Mouse (Mus musculus): ENCODE measurements around the gene Lpgat1. TPM values are rescaled to one million over a fixed set of nuclear protein-coding genes. Genes with fewer than 3 reads are reported as not detected.

Gene Lpgat1
- polyA plus RNA-seq, 1 experiment from 2014 or later, result 47.8 TPM

DNA sequence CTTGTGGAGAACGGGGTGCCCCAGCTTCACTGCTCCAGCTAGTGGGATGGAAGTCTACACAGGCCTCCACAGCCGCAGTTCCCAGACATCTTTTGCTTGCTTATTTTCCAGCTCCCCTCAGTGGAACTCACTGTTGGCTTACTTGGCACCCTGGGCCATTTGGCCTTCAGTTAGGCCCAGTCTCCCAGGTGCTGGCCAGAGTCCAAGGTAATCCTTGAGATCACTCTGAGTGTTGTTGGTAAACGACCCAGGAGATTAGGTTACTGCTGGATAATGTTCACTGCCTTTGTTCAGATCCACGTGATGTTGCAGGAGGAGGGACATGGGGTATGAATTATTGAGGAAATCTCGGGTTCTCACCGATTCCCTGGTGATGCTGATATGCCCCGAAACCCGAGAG, 75.4 kb downstream of the Lpgat1 start:
- Histone ChIP-seq H3K36me3 (no peaks in the 10 kb centered on the region), H3K27me3 (no peaks in the 10 kb centered on the region), H3K4me3 (no peak overlapping the region), H3K9me3 (replicated peaks) (peaks cover 7% of the 10 kb centered on the region; the same call in 1 of the 2 replicates), H3K4me1 (no peaks in the 10 kb centered on the region), H3K4me2 (replicated peaks) (no peak overlapping the region), H3K27ac (no peak overlapping the region), H3K9ac (no peak overlapping the region)
- ATAC-seq (ENCODE audit: low FRiP score), result no peak
- WGBS, result 83% methylated on average over 8 of the region's 8 CpGs

DNA sequence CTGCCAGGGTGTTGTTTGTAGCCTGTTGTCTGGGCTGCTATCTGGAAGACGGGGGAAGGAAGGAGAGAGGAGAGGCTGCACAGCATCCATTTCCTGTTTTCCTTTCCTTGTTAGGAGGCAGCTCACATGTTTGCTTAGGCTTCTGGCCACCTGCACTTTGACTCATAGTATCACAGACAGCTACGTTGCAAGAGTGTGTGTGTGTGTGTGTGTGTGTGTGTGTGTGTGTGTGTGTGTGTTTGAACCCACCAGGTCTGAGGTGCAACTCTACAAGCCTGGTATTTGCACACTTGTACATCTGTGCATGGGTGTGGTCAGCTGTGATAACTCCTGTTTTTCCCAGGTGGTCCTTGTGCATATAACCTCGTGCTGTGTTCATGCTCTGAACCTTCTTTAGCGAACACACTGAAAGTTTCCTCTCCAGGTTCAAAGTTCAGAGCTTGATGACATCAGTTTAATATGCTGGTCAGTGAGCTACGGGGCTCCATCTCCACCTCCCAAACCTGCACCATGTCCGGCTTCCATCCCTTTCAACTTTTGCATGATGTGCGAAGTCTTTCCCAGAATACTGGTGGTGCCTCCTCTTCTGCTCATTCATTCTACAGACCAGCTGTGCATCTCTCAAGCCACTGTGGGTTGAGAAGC, 76.4 kb downstream of the Lpgat1 start:
- no peaks in the 10 kb centered on the region for H3K36me3 ChIP-seq
- WGBS, result 81% methylated on average over 7 of the region's 7 CpGs
- peaks cover 3% of the 10 kb centered on the region; the same call in 1 of the 2 replicates for H3K9me3 ChIP-seq (replicated peaks)
- no peak overlapping the region for H3K4me2 ChIP-seq (replicated peaks)
- H3K4me3 ChIP-seq, result no peak overlapping the region
- H3K27ac ChIP-seq, result no peak overlapping the region
- H3K4me1 ChIP-seq, result no peaks in the 10 kb centered on the region
- no peaks in the 10 kb centered on the region for H3K27me3 ChIP-seq
- no peak overlapping the region for H3K9ac ChIP-seq
- ATAC-seq (ENCODE audit: low FRiP score), result no peak

- Histone ChIP-seq H3K36me3 (no peaks in the 10 kb centered on the region), H3K9me3 (replicated peaks) (no peaks in the 10 kb centered on the region), H3K4me1 (no peaks in the 10 kb centered on the region), H3K4me2 (replicated peaks) (no peak overlapping the region), H3K27ac (no peak overlapping the region), H3K9ac (no peak overlapping the region), H3K4me3 (no peak overlapping the region), H3K27me3 (no peaks in the 10 kb centered on the region)
- WGBS, result 91% methylated on average over 4 of the region's 4 CpGs
- ATAC-seq (ENCODE audit: low FRiP score), result no peak
Measured at GRCm38 (mm10) chr1:191796238-191796896, 78.7 kb downstream of the Lpgat1 start.

DNA sequence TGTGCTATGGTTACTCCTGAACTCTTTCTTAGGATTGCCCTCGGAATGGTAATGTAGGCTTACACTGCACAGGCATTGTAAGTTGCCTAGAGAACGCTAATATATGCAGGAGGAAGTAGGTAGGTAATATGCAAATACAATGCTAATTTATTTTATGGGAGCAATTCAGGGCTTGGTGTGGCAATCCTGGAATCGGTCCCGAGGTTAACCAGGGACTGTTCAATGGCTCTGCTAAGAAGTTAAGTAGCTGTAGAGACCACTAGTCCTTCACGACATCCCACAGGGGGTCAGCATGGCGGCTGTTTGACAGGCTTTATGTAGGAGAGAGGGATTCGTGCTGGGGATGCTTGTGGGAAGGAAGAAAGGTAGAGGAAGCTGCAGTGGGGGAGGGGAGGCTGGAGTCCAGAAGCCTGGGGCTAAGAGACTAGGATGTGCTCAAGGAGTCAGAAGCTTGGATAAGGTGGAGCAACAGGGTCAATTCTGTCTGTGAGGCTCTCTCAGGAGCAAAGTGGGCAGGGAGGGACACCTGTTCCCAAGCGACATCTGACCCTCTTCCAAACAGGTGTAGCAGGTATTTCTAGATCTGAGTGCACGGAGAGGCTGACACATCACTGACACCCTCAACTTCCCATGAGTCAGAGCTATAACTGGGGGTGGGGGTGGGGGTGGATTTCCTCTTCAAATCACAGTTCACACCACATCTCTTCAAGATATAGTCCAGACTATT, 84.6 kb downstream of the Lpgat1 start:
- ATAC-seq (ENCODE audit: low FRiP score), result no peak
- Histone ChIP-seq H3K27ac (no peak overlapping the region), H3K36me3 (no peaks in the 10 kb centered on the region)

DNA sequence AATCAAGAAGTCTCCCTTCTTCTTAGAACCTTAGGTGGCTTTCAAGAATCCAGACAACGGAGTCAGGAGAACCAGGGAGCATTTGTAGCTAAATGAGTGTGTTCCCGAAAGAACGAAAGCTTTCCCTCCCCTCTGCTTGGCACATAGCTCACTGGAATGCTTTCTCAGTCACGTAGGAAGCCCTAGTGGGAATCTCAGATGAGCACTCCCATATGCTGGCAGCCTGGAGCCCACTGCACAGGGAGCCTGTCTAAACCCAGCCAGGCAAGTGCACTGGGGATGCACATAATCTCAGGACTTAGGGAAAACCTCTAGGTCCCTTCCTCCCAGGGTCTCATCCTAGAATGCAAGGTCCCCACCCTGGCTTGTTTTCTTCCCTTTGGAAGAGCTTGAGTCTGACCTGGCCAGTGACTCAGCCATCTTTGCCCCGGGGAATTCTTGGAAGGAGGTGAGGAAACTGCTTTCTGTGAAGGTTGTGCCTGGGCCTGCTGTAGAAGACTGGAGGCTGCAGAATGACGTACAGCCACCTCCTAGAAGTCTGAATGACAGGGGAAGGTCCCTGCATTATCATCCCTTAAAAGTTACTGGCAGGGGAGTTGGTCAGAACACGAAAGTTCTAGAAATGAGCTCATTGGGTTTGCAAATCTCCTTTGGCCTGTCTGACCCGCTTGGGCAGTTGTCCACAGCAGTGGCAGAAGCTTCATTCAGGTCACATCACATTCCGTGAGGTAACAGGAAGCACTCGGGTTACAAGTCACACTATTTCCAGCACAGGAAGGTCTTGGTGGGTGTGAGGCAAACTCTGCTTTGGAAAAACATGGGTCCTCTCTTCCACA, 85.4 kb downstream of the Lpgat1 start:
- 77% methylated on average over 10 of the region's 10 CpGs for WGBS

More for the DNA sequence above, 84.6 kb downstream of the Lpgat1 start:
- H3K4me3 ChIP-seq, result no peak overlapping the region
- H3K9me3 ChIP-seq (replicated peaks), result 0 out of 2 replicates have a peak, but pooled peaks cover 3% of the 10 kb centered on the region
- H3K9ac ChIP-seq, result no peak overlapping the region
- H3K4me1 ChIP-seq, result no peaks in the 10 kb centered on the region
- H3K27me3 ChIP-seq, result no peaks in the 10 kb centered on the region
- no peak overlapping the region for H3K4me2 ChIP-seq (replicated peaks)
- WGBS, result 69% methylated on average over 9 of the region's 9 CpGs

GRCm38 (mm10) chr1:191804747-191805146, 87.1 kb downstream of the Lpgat1 start:
- 64% methylated on average over 5 of the region's 5 CpGs for WGBS
- no peak overlapping the region for H3K4me3 ChIP-seq
- no peak overlapping the region for H3K4me2 ChIP-seq (replicated peaks)
- no peak overlapping the region for H3K27ac ChIP-seq
- no peaks in the 10 kb centered on the region for H3K36me3 ChIP-seq
- H3K9ac ChIP-seq, result no peak overlapping the region
- H3K4me1 ChIP-seq, result no peaks in the 10 kb centered on the region
- 0 out of 2 replicates have a peak, but pooled peaks cover 3% of the 10 kb centered on the region for H3K9me3 ChIP-seq (replicated peaks)
- ATAC-seq (ENCODE audit: low FRiP score), result no peak
- no peaks in the 10 kb centered on the region for H3K27me3 ChIP-seq

More for the DNA sequence above, 85.4 kb downstream of the Lpgat1 start:
- Histone ChIP-seq H3K4me2 (replicated peaks) (no peak overlapping the region), H3K27me3 (no peaks in the 10 kb centered on the region), H3K4me1 (no peaks in the 10 kb centered on the region), H3K4me3 (no peak overlapping the region), H3K9me3 (replicated peaks) (0 out of 2 replicates have a peak, but pooled peaks cover 3% of the 10 kb centered on the region), H3K27ac (no peak overlapping the region), H3K36me3 (no peaks in the 10 kb centered on the region), H3K9ac (no peak overlapping the region)
- ATAC-seq (ENCODE audit: low FRiP score), result no peak

DNA sequence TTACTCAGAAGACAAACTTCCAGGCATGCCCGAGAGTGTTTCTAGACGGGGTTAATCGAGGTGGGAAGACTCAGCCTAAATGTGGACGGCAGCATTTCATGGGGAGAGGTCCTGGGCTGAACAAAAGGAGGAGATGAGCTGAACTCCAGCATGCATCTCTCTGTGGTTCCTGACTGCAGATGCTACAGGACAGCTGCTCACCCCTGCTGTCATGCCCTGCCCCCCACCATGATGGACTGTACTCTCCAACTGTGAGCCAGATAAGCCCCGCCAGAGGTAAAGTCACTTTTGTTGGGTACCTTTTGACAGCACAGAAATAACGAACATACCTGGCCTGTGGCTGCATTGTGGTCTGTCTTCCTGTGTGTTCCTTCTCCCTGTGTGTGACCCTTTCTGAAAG, 88.2 kb downstream of the Lpgat1 start:
- 75% methylated on average over 6 of the region's 6 CpGs for WGBS

GRCm38 (mm10) chr1:191806740-191807139, 89.1 kb downstream of the Lpgat1 start:
- H3K27me3 ChIP-seq, result no peaks in the 10 kb centered on the region
- H3K9me3 ChIP-seq (replicated peaks), result 0 out of 2 replicates have a peak, but pooled peaks cover 3% of the 10 kb centered on the region
- no peaks in the 10 kb centered on the region for H3K4me1 ChIP-seq
- H3K4me3 ChIP-seq, result no peak overlapping the region
- no peak overlapping the region for H3K9ac ChIP-seq
- no peak overlapping the region for H3K4me2 ChIP-seq (replicated peaks)
- no peaks in the 10 kb centered on the region for H3K36me3 ChIP-seq
- 93% methylated on average over 4 of the region's 4 CpGs for WGBS
- H3K27ac ChIP-seq, result no peak overlapping the region
- no peak for ATAC-seq (ENCODE audit: low FRiP score)

More for the DNA sequence above, 88.2 kb downstream of the Lpgat1 start:
- H3K4me3 ChIP-seq, result no peak overlapping the region
- H3K4me2 ChIP-seq (replicated peaks), result no peak overlapping the region
- H3K27me3 ChIP-seq, result no peaks in the 10 kb centered on the region
- H3K9ac ChIP-seq, result no peak overlapping the region
- ATAC-seq (ENCODE audit: low FRiP score), result no peak
- H3K27ac ChIP-seq, result no peak overlapping the region
- 0 out of 2 replicates have a peak, but pooled peaks cover 3% of the 10 kb centered on the region for H3K9me3 ChIP-seq (replicated peaks)
- no peaks in the 10 kb centered on the region for H3K36me3 ChIP-seq
- no peaks in the 10 kb centered on the region for H3K4me1 ChIP-seq

- Histone ChIP-seq H3K27me3 (no peaks in the 10 kb centered on the region), H3K36me3 (no peaks in the 10 kb centered on the region), H3K4me2 (replicated peaks) (no peak overlapping the region), H3K27ac (no peak overlapping the region), H3K4me3 (no peak overlapping the region), H3K4me1 (no peaks in the 10 kb centered on the region), H3K9me3 (replicated peaks) (0 out of 2 replicates have a peak, but pooled peaks cover 3% of the 10 kb centered on the region), H3K9ac (no peak overlapping the region)
- WGBS, result 92% methylated on average over 7 of the region's 7 CpGs
- no peak for ATAC-seq (ENCODE audit: low FRiP score)
Measured at GRCm38 (mm10) chr1:191807979-191808378, 90.3 kb downstream of the Lpgat1 start.

- H3K9me3 ChIP-seq (replicated peaks), result 0 out of 2 replicates have a peak, but pooled peaks cover 3% of the 10 kb centered on the region
- H3K4me3 ChIP-seq, result no peak overlapping the region
- H3K27me3 ChIP-seq, result no peaks in the 10 kb centered on the region
- H3K4me2 ChIP-seq (replicated peaks), result no peak overlapping the region
- no peaks in the 10 kb centered on the region for H3K4me1 ChIP-seq
- no peak overlapping the region for H3K9ac ChIP-seq
- H3K27ac ChIP-seq, result no peak overlapping the region
- no peak for ATAC-seq (ENCODE audit: low FRiP score)
- WGBS, result 75% methylated on average over 12 of the region's 12 CpGs
- H3K36me3 ChIP-seq, result no peaks in the 10 kb centered on the region
Measured at GRCm38 (mm10) chr1:191808688-191809223, 91.1 kb downstream of the Lpgat1 start.

GRCm38 (mm10) chr1:191811774-191812173, 94.1 kb downstream of the Lpgat1 start:
- Histone ChIP-seq H3K4me3 (no peak overlapping the region), H3K9me3 (replicated peaks) (0 out of 2 replicates have a peak, but pooled peaks cover 2% of the 10 kb centered on the region), H3K9ac (no peak overlapping the region), H3K4me2 (replicated peaks) (no peak overlapping the region), H3K36me3 (no peaks in the 10 kb centered on the region), H3K4me1 (no peaks in the 10 kb centered on the region), H3K27me3 (no peaks in the 10 kb centered on the region), H3K27ac (no peak overlapping the region)
- 88% methylated on average over 12 of the region's 12 CpGs for WGBS
- ATAC-seq (ENCODE audit: low FRiP score), result no peak

Data from hindbrain, embryonic 12.5 days (tissue).